9 mouse cellular contexts compared by ENCODE assay signal in the genomic region with DNA sequence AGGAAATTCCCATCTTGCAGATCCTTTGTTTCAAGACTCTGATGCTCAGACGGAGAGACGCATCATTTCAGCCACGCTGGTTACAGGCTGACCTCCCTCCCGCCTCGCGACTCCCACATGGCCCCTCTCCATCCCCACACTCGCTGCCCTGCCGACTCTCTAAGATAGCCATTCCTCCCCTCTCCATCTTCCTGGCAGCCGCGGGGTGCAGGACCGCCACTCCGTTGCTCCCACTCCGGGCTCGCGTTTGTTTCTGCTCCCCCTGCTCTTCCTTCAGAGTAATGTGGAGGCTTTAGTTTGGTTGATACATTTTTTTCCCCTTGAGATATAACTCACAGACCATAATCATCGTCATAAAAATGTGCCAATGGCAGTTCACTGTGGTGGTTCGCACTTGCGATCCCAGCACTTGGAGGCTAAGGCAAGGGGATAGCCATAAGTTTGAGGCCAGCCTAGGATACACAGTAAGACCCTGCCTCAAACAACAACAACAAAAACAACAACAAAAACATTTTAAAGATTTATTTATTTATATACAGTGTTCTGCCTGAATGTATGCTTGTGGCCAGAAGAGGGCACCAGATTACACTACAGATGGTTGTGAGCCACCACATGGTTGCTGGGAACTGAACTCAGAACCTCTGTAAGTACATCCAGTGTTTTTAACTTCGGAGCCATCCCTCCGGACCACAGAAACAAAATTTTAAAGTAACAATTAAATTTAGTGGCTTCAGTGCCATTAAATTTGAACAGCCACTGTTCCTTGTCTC. TPM values are rescaled to one million over a fixed set of nuclear protein-coding genes. Genes with fewer than 3 reads are reported as not detected.
DNase-seq lines count a peak whose midpoint lies in the region; ATAC-seq and TF ChIP-seq lines count a peak whose summit lies in the region.
"Had no signal": no experiment of that assay in that cellular context is flagged by ENCODE, and none has a peak within 500 bp of the region (broad histone marks: within the 10 kb centered on the region; RNA-seq: fewer than 3 reads in every experiment).

No protein-coding gene starts in this region.

- WGBS in forebrain, embryonic 10.5 days, result 23% methylated on average over 20 of the region's 20 CpGs
- 21% methylated on average over 20 of the region's 20 CpGs for WGBS in forebrain, embryonic 11.5 days
- 61% methylated on average over 20 of the region's 20 CpGs for WGBS in liver, embryonic 14.5 days (ENCODE audit: insufficient replicate concordance)
- 25% methylated on average over 20 of the region's 20 CpGs for WGBS in hindbrain, embryonic 13.5 days
- 24% methylated on average over 20 of the region's 20 CpGs for WGBS in neural tube, embryonic 12.5 days

- no peak overlapping the region for H3K4me2 ChIP-seq in forebrain, embryonic 11.5 days (ENCODE audit: low read depth, low read length, severe bottlenecking)
- no peak overlapping the region for H3K4me2 ChIP-seq in liver, embryonic 14.5 days (ENCODE audit: low read depth)
- peak overlapping the region; percentile 46 for H3K4me2 ChIP-seq in hindbrain, embryonic 13.5 days
- peak overlapping the region; percentile 31; the same call in 1 of the 2 replicates for H3K4me2 ChIP-seq in neural tube, embryonic 12.5 days (replicated peaks)
- H3K4me2 ChIP-seq: liver, embryonic 13.5 days had no signal

- H3K27ac ChIP-seq in forebrain, embryonic 10.5 days, result no peak overlapping the region
- no peak overlapping the region for H3K27ac ChIP-seq in forebrain, embryonic 11.5 days (ENCODE audit: low read depth, low read length)
- H3K27ac ChIP-seq in liver, embryonic 14.5 days, result no peak overlapping the region
- H3K27ac ChIP-seq in hindbrain, embryonic 13.5 days, result no peak overlapping the region
- no peak overlapping the region for H3K27ac ChIP-seq in neural tube, embryonic 12.5 days
- H3K27ac ChIP-seq: liver, embryonic 13.5 days had no signal

- no peak for TF ChIP-seq EP300 in liver, embryonic 14.5 days (IDR thresholded peaks at IDR 0.05; ENCODE audit: low read depth)

- DNase-seq in forebrain, embryonic 10.5 days (ENCODE audit: extremely low spot score, low spot score), result no peak
- no peak for DNase-seq in forebrain, embryonic 11.5 days (ENCODE audit: low spot score)
- no peak for DNase-seq in liver, embryonic 14.5 days (ENCODE audit: low read depth in 3 of 3, low spot score in 3 of 3)
- DNase-seq in liver, result no peak
- DNase-seq in spleen, postnatal 10 days (ENCODE audit: low spot score in 2 of 2), result no peak
- no peak for DNase-seq in right cerebral cortex, adult 2 months (ENCODE audit: low spot score in 2 of 2)
- DNase-seq: liver, embryonic 13.5 days had no signal

- TF ChIP-seq CTCF in liver, embryonic 14.5 days (IDR thresholded peaks at IDR 0.05; ENCODE audit: low read depth), result peak; percentile 41; the same call in 1 of the 2 replicates

- peaks cover 7% of the 10 kb centered on the region; the same call in 1 of the 2 replicates for H3K9me3 ChIP-seq in forebrain, embryonic 10.5 days
- H3K9me3 ChIP-seq in forebrain, embryonic 11.5 days (ENCODE audit: control insufficient read depth, low read length), result peaks cover 2% of the 10 kb centered on the region; the same call in 1 of the 2 replicates
- H3K9me3 ChIP-seq in liver, embryonic 14.5 days (ENCODE audit: control insufficient read depth, low read length), result no peaks in the 10 kb centered on the region
- no peaks in the 10 kb centered on the region for H3K9me3 ChIP-seq in hindbrain, embryonic 13.5 days
- no peaks in the 10 kb centered on the region for H3K9me3 ChIP-seq in neural tube, embryonic 12.5 days

- no peak overlapping the region for H3K9ac ChIP-seq in forebrain, embryonic 11.5 days (ENCODE audit: low read length)
- H3K9ac ChIP-seq in liver, embryonic 14.5 days (replicated peaks), result no peak overlapping the region
- H3K9ac ChIP-seq in hindbrain, embryonic 13.5 days, result peak overlapping the region; percentile 29; the same call in 1 of the 2 replicates
- no peak overlapping the region for H3K9ac ChIP-seq in neural tube, embryonic 12.5 days
- H3K9ac ChIP-seq: liver, embryonic 13.5 days had no signal

- peak overlapping the region; percentile 15; the same call in 1 of the 2 replicates for H3K4me3 ChIP-seq in forebrain, embryonic 10.5 days
- H3K4me3 ChIP-seq in forebrain, embryonic 11.5 days (ENCODE audit: low read depth, low read length), result no peak overlapping the region
- H3K4me3 ChIP-seq in liver, embryonic 14.5 days (ENCODE audit: insufficient read depth in 1 of 2, low read depth in 2 of 2, low read length in 2 of 2), result no peak overlapping the region
- H3K4me3 ChIP-seq in hindbrain, embryonic 13.5 days, result no peak overlapping the region; the same call in 1 of the 2 replicates
- no peak overlapping the region for H3K4me3 ChIP-seq in neural tube, embryonic 12.5 days
- H3K4me3 ChIP-seq: liver, embryonic 13.5 days had no signal

- H3K27me3 ChIP-seq in forebrain, embryonic 10.5 days (ENCODE audit: poor library complexity, severe bottlenecking), result peaks cover 34% of the 10 kb centered on the region
- H3K27me3 ChIP-seq in forebrain, embryonic 11.5 days (ENCODE audit: control insufficient read depth, insufficient read depth, low read length), result peaks cover 9% of the 10 kb centered on the region; the same call in 1 of the 2 replicates
- peaks cover 3% of the 10 kb centered on the region; the same call in 1 of the 2 replicates for H3K27me3 ChIP-seq in liver, embryonic 14.5 days (ENCODE audit: control insufficient read depth, insufficient read depth, low read length)
- H3K27me3 ChIP-seq in hindbrain, embryonic 13.5 days, result peaks cover 18% of the 10 kb centered on the region
- peaks cover 3% of the 10 kb centered on the region; the same call in 1 of the 2 replicates for H3K27me3 ChIP-seq in neural tube, embryonic 12.5 days (replicated peaks)

- no peak for ATAC-seq in forebrain, embryonic 11.5 days (replicated peaks; ENCODE audit: low FRiP score)
- no peak for ATAC-seq in liver, embryonic 14.5 days (ENCODE audit: insufficient read depth)
- ATAC-seq in hindbrain, embryonic 13.5 days (ENCODE audit: low FRiP score), result no peak
- no peak for ATAC-seq in neural tube, embryonic 12.5 days (ENCODE audit: low FRiP score, low read depth)

- no peaks in the 10 kb centered on the region for H3K36me3 ChIP-seq in forebrain, embryonic 10.5 days (replicated peaks)
- H3K36me3 ChIP-seq in forebrain, embryonic 11.5 days (ENCODE audit: control insufficient read depth, insufficient read depth, low read length), result no peaks in the 10 kb centered on the region
- no peaks in the 10 kb centered on the region for H3K36me3 ChIP-seq in liver, embryonic 14.5 days (replicated peaks; ENCODE audit: control insufficient read depth, insufficient read depth, low read depth)
- no peaks in the 10 kb centered on the region for H3K36me3 ChIP-seq in hindbrain, embryonic 13.5 days
- H3K36me3 ChIP-seq in neural tube, embryonic 12.5 days, result no peaks in the 10 kb centered on the region
- H3K36me3 ChIP-seq: liver, embryonic 13.5 days had no signal

- H3K4me1 ChIP-seq in forebrain, embryonic 10.5 days, result peaks cover 26% of the 10 kb centered on the region
- no peaks in the 10 kb centered on the region; the same call in 1 of the 2 replicates for H3K4me1 ChIP-seq in forebrain, embryonic 11.5 days (replicated peaks; ENCODE audit: control insufficient read depth, insufficient read depth, low read length)
- no peaks in the 10 kb centered on the region for H3K4me1 ChIP-seq in liver, embryonic 14.5 days (replicated peaks; ENCODE audit: control insufficient read depth in 2 of 2, insufficient read depth in 2 of 2, low read length in 1 of 2)
- H3K4me1 ChIP-seq in hindbrain, embryonic 13.5 days (replicated peaks), result peaks cover 22% of the 10 kb centered on the region
- H3K4me1 ChIP-seq in neural tube, embryonic 12.5 days, result peaks cover 6% of the 10 kb centered on the region

RNA-seq across cellular contexts. Expression of a gene that starts 11.5 kb away (rescaled TPM):
- polyA plus RNA-seq in forebrain, embryonic 10.5 days (2016; fragmentation: Nextera tagmentation; extraction: Ambion mirVana), result 52.1 and 53.6 TPM in 2 replicates
- polyA plus RNA-seq in forebrain, embryonic 11.5 days (2014; fragmentation: Nextera tagmentation; extraction: Ambion mirVana), result 72.8 and 79.8 TPM in 2 replicates
- 4.6 and 5.8 TPM in 2 replicates for polyA plus RNA-seq in liver, embryonic 14.5 days (2012; rRNA removed)
- polyA plus RNA-seq in liver, embryonic 14.5 days (2014; fragmentation: Nextera tagmentation; extraction: Ambion mirVana), result 22.6 and 25.5 TPM in 2 replicates
- polyA plus RNA-seq in hindbrain, embryonic 13.5 days (2015; fragmentation: Nextera tagmentation; extraction: Ambion mirVana), result 44.6 and 45.3 TPM in 2 replicates
- 53.1 and 54.8 TPM in 2 replicates for polyA plus RNA-seq in neural tube, embryonic 12.5 days (2016; fragmentation: Nextera tagmentation; extraction: Ambion mirVana)

RNA-seq across cellular contexts. Expression of a gene that starts 18.4 kb away (rescaled TPM):
- polyA plus RNA-seq in forebrain, embryonic 10.5 days (2016; fragmentation: Nextera tagmentation; extraction: Ambion mirVana), result 0.32 and 0.37 TPM in 2 replicates
- 0.16 and 0.47 TPM in 2 replicates for polyA plus RNA-seq in forebrain, embryonic 11.5 days (2014; fragmentation: Nextera tagmentation; extraction: Ambion mirVana)
- 2.0 and 2.6 TPM in 2 replicates for polyA plus RNA-seq in liver, embryonic 14.5 days (2012; rRNA removed)
- polyA plus RNA-seq in liver, embryonic 14.5 days (2014; fragmentation: Nextera tagmentation; extraction: Ambion mirVana), result 1.5 and 1.9 TPM in 2 replicates
- 1.3 and 1.4 TPM in 2 replicates for polyA plus RNA-seq in hindbrain, embryonic 13.5 days (2015; fragmentation: Nextera tagmentation; extraction: Ambion mirVana)
- 0.51 and 1.2 TPM in 2 replicates for polyA plus RNA-seq in neural tube, embryonic 12.5 days (2016; fragmentation: Nextera tagmentation; extraction: Ambion mirVana)

RNA-seq across cellular contexts. Expression of a gene that starts 51.5 kb away (rescaled TPM):
- 2.9 TPM in 2 replicates for polyA plus RNA-seq in forebrain, embryonic 10.5 days (2016; fragmentation: Nextera tagmentation; extraction: Ambion mirVana)
- polyA plus RNA-seq in forebrain, embryonic 11.5 days (2014; fragmentation: Nextera tagmentation; extraction: Ambion mirVana), result 2.5 and 3.3 TPM in 2 replicates
- 0.67 and 1.1 TPM in 2 replicates for polyA plus RNA-seq in liver, embryonic 14.5 days (2012; rRNA removed)
- 1.2 and 1.9 TPM in 2 replicates for polyA plus RNA-seq in liver, embryonic 14.5 days (2014; fragmentation: Nextera tagmentation; extraction: Ambion mirVana)
- 3.8 and 4.0 TPM in 2 replicates for polyA plus RNA-seq in hindbrain, embryonic 13.5 days (2015; fragmentation: Nextera tagmentation; extraction: Ambion mirVana)
- 4.1 and 5.2 TPM in 2 replicates for polyA plus RNA-seq in neural tube, embryonic 12.5 days (2016; fragmentation: Nextera tagmentation; extraction: Ambion mirVana)

Comparison
In these comparisons a context has a peak if more than half of its experiments do, and no peak if none do; other contexts are left out.
1. H3K4me2 ChIP-seq: peak in hindbrain, embryonic 13.5 days (single experiment) and neural tube, embryonic 12.5 days (single experiment); none in forebrain, embryonic 11.5 days (single experiment) and liver, embryonic 14.5 days (single experiment).